Mouse (Mus musculus) embryonic fibroblast, embryonic 13.5 days (primary cell): ENCODE measurements around the gene Itga11. TPM values are rescaled to one million over a fixed set of nuclear protein-coding genes. Genes with fewer than 3 reads are reported as not detected.
"Not testable (repeated sequence)": the region's sequence is repeated elsewhere in the genome, so short reads cannot be mapped to it uniquely, and the experiment has no call there.

Source experiments
- H3K27ac ChIP-seq: 2 replicates; pipeline ENCODE4 v1.5.1; 2012; ENCODE audit warnings: low read length, control low read depth, inconsistent platforms; ENCODE audit not compliant: insufficient read depth
- H3K4me1 ChIP-seq: 2 replicates; pipeline ENCODE4 v1.6.1; 2011; ENCODE audit warnings: low read length; ENCODE audit not compliant: control insufficient read depth, insufficient read depth
- H3K4me3 ChIP-seq: 2 replicates; pipeline ENCODE4 v1.5.1; 2011; ENCODE audit warnings: mild to moderate bottlenecking, control low read depth, low read length; ENCODE audit not compliant: insufficient read depth
- CTCF ChIP-seq: IDR thresholded peaks from 2 replicates; pipeline ENCODE4 v1.5.1; 2011; ENCODE audit warnings: mild to moderate bottlenecking, control low read depth, low read length, moderate library complexity, borderline replicate concordance; ENCODE audit not compliant: insufficient read depth
- POLR2A ChIP-seq: IDR thresholded peaks from 2 replicates; pipeline ENCODE4 v1.6.1; 2011; ENCODE audit warnings: low read depth, mild to moderate bottlenecking, control low read depth, low read length, moderate library complexity
- polyA plus RNA-seq: library from polyadenylated mRNA; stranded (reverse); fragments of >200 nt; gene quantifications from 2 replicates; pipeline ENCODE4 v1.2.4, GENCODE M21; 2011; ENCODE audit warnings: low read depth; ENCODE audit not compliant: missing spikeins, insufficient read length

Gene Itga11
- polyA plus RNA-seq, 1 experiment = 139 TPM

GRCm38 (mm10) chr9:62778721-62779120 lies 101.1 kb downstream of the Itga11 start:
- no peak overlapping the region for H3K4me3 ChIP-seq
- no peak overlapping the region for H3K27ac ChIP-seq
- TF ChIP-seq CTCF (no peak), POLR2A (no peak)
- 0 out of 2 replicates have a peak, but pooled peaks cover 2% of the 10 kb centered on the region for H3K4me1 ChIP-seq

DNA sequence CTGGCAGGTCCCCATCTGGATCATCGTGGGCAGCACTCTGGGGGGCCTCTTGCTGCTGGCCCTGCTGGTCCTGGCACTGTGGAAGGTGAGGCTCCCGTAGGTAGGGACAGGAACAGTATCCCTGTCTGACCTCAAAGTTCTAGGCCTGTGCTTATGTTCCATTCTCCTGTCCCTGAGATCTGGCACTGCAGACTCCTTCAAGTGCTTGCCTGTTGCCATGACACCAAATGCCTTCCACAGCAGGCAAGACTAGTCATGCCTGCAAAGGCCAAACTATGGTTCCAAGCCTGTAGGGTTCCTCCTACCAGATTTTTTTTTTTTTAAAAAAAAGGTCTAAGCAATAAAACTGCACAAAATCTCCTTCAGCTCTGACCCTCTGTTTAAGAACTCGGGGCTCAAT lies 104.3 kb downstream of the Itga11 start:
- H3K4me3 ChIP-seq = no peak overlapping the region
- TF ChIP-seq CTCF = no peak
- TF ChIP-seq POLR2A = no peak
- no peaks in the 10 kb centered on the region for H3K4me1 ChIP-seq
- no peak overlapping the region for H3K27ac ChIP-seq

DNA sequence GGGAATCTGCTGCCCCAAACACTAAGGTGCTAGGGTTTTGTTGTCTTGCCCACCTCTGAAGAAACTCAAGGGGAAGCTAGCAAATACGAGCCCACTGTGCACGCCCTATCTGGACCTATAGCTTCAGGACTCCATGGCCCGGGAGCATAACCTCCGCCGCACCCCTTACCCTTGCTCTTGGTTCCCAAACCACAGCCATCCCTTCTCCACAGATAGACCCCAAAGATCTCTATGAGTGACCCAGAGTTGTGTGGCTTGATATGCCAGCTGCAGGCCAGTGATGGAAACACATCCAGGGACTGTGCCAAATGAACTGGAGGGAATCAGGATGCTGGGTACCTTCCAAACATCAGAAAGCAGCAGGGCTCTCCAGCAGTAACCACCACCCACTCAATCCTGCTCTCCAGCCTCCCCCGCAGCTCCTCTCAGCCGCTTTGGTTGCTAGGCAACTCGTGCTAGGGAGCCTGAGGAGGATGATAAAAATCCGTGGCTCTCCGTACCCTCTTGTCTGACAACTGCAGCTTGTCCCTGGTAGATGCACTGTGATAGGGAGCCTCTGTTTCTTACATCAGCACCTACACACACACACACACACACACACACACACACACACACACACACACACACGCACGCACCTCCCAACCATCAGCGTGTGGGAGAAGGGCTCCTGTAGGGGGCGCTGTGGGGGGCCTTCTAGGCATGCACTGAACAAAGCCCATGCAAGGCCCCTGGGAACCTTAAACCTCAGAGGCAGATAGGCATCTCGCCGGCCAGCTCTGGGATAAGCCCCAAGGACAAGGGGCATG lies 105.6 kb downstream of the Itga11 start:
- TF ChIP-seq CTCF (0 out of 2 replicates have a peak, but pooled peaks have one; percentile 12), POLR2A (no peak)
- Histone ChIP-seq H3K4me1 (no peaks in the 10 kb centered on the region), H3K27ac (no peak overlapping the region), H3K4me3 (no peak overlapping the region)

GRCm38 (mm10) chr9:62784233-62784632 lies 106.6 kb downstream of the Itga11 start:
- Histone ChIP-seq H3K4me1 (no peaks in the 10 kb centered on the region), H3K27ac (no peak overlapping the region), H3K4me3 (no peak overlapping the region)
- TF ChIP-seq CTCF = peak; percentile 32; the same call in 1 of the 2 replicates
- no peak for TF ChIP-seq POLR2A

- Histone ChIP-seq H3K4me3 (no peak overlapping the region), H3K27ac (peak overlapping the region; percentile 24; the same call in 1 of the 2 replicates), H3K4me1 (no peaks in the 10 kb centered on the region)
- no peak for TF ChIP-seq CTCF
Observed at GRCm38 (mm10) chr9:62786721-62787120, 109.1 kb downstream of the Itga11 start.

DNA sequence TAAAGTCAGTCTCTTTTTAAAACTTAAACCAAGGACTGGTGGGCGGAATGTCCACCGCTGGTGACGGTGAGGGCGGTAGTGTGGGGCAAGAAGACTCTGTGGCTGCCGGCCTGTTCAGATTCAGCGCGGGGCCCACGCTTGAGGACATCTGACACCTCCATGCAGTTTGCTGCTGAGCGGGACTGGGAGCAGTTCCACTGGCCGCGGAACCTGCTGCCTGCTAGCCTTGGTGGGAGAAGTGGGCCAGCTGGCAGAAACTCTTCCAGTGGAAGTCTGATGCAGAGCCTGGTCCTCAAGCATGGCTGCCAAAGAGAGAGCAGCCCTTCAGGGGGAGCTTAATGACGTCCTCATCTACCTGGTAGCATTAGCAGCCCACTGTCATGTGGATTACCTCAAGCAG lies 112.2 kb downstream of the Itga11 start:
- H3K27ac ChIP-seq = no peak overlapping the region
- no peak overlapping the region for H3K4me3 ChIP-seq
- no peaks in the 10 kb centered on the region for H3K4me1 ChIP-seq
- no peak for TF ChIP-seq CTCF
- TF ChIP-seq POLR2A = no peak

DNA sequence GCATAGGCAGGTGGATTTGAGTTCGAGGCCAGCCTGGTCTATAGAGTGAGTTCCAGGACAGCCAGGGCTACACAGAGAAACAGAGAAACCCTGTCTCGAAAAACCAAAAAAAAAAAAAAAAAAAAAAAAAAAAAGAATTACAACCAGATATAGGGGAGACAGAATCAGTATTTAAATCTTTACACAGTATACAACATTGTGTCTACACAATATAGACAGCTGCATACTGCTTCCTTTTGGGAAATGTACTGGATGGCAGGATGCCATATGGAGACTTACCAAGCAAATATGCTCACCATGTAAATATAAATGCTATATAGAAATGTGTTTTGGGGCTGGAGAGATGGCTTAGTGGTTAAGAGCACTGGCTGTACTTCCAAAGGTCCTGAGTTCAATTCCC lies 121.6 kb downstream of the Itga11 start:
- not testable (repeated sequence) for H3K4me3 ChIP-seq, H3K27ac ChIP-seq, H3K4me1 ChIP-seq

DNA sequence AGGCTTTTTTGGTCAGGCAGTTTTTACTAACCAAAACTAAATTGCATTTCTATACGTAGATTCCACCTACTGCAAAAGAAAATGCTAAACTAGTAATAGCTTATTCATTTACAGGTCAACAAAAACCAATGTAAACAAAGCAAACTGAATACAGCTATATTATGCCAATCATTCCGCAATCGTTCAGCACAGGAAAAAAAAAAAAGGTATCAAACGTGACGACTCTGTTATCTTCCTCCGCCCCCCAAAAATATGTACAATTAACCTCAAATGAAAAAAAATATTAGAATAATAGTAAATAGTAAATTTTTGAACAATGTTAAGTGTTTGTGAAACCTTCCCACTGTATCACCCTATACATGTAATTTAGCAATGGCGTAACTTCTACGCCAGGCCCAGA lies 132.5 kb downstream of the Itga11 start:
- Histone ChIP-seq H3K4me3 (peak overlapping the region; percentile 62), H3K27ac (no peak overlapping the region), H3K4me1 (peaks cover 7% of the 10 kb centered on the region)
- TF ChIP-seq CTCF (no peak), POLR2A (no peak)

DNA sequence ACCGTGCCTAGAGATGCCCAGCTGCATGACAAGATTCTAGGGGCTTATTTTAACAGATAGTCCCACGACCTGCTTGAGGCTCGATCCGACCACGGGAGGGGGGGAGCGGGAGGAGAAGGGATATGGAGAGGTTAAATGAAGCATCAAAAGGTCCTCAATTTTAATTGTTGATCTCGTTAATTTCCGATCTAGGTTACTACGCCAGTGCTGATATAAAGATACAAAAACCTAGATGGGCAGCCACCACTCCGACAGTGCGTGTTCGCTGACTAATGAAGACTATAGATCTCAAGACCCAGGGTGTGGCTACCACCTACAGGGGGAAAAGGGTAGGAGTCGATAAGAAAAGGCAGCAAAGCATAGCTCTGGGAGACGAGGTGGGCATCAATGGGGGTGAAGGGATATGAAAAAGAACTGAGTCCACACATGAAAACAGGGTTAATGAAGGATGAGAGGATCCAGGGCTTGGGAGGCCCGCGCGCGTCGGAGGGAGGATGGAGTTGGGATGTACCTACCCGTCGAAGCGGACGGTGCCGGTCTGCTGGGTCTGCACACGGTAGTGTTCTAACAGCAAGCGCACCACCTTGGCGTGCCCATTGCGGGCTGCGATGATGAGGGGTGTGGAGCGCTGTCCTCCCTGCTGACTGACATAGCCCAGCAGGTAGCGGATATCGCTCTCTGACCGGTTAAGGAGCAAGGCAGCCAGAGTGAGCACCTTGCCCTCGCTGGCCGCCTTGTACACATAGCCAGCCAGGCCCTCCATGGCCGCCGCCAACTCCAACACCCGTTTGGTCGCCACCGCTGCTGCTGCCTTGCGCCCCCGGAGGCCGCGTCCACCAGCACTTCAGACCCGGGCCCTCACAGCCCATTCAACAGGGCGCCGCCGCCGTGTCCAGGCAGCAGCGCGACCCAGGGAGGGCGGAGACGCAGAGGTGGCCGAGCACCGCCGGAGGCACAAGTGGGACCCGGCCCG lies 133.2 kb downstream of the Itga11 start:
- Histone ChIP-seq H3K4me3 (peak overlapping the region; percentile 62), H3K27ac (peak overlapping the region; percentile 97), H3K4me1 (peaks cover 7% of the 10 kb centered on the region)
- TF ChIP-seq CTCF (no peak), POLR2A (peak; percentile 51)
